Mouse (Mus musculus) stomach, embryonic 15.5 days (tissue): Measurements from ENCODE around the gene Sf1. TPM values are rescaled to one million over a fixed set of nuclear protein-coding genes. Genes with fewer than 3 reads are reported as not detected.

Experiments used
- ATAC-seq: fragments of 200-750 bp; cut with Nextera tagmentation; 2 replicates; pipeline ENCODE4 v1.8.0; 2017; ENCODE audit warnings: low read depth, moderate number of reproducible peaks, moderate TSS enrichment; ENCODE audit not compliant: insufficient read depth, low FRiP score
- H3K27ac ChIP-seq: fragments of 300-500 bp; sonication (generic); 2 replicates; pipeline ENCODE4 v1.5.1; 2015; ENCODE audit warnings: mild to moderate bottlenecking, inconsistent platforms
- H3K27me3 ChIP-seq: fragments of 300-500 bp; sonication (generic); replicated peaks from 2 replicates; pipeline ENCODE4 v1.6.1; 2015; ENCODE audit warnings: inconsistent platforms
- H3K36me3 ChIP-seq: fragments of 300-500 bp; sonication (generic); 2 replicates; pipeline ENCODE4 v1.6.1; 2015; ENCODE audit warnings: inconsistent platforms
- H3K4me1 ChIP-seq: fragments of 300-500 bp; sonication (generic); 2 replicates; pipeline ENCODE4 v1.6.1; 2015; ENCODE audit warnings: inconsistent platforms
- H3K4me2 ChIP-seq: fragments of 300-500 bp; sonication (generic); 2 replicates; pipeline ENCODE4 v1.6.1; 2015; ENCODE audit warnings: mild to moderate bottlenecking, inconsistent platforms
- H3K4me3 ChIP-seq: fragments of 300-500 bp; sonication (generic); replicated peaks from 2 replicates; pipeline ENCODE4 v1.5.1; 2015; ENCODE audit warnings: inconsistent platforms
- H3K9ac ChIP-seq: fragments of 300-500 bp; sonication (generic); 2 replicates; pipeline ENCODE4 v1.6.1; 2015; ENCODE audit warnings: inconsistent platforms
- H3K9me3 ChIP-seq: fragments of 300-500 bp; sonication (generic); 2 replicates; pipeline ENCODE4 v1.6.1; 2016; ENCODE audit warnings: inconsistent platforms
- WGBS: fragments of 180-500 bp; shearing (Covaris S2); methylation state at CpG from one replicate; pipeline ENCODE4 v1.1.7; 2015; 5-methylcytosine and 5-hydroxymethylcytosine counted together
- polyA plus RNA-seq: library from polyadenylated mRNA; unstranded; fragments of >200 nt; fragmentation: Nextera tagmentation; extraction: Ambion mirVana; gene quantifications from 2 replicates; pipeline ENCODE4 v1.2.1, GENCODE M21; 2015

Sf1 gene
- polyA plus RNA-seq, 1 experiment from 2014 or later: 104 TPM

GRCm38 (mm10) chr19:6418233-6418879 is 54.9 kb downstream of the Sf1 start, which contains the start of gene Nrxn2:
Gene Nrxn2 (plus strand): TSS chr19:6418731.
- H3K27me3 ChIP-seq: peaks cover 52% of the 10 kb centered on the region
- no peak within 1 kb of the TSS for H3K9ac ChIP-seq
- H3K4me3 ChIP-seq: peak within 1 kb of the TSS; percentile 46
- H3K4me1 ChIP-seq: peaks cover 17% of the 10 kb centered on the region
- H3K36me3 ChIP-seq: no peaks in the 10 kb centered on the region
- no peak within 1 kb of the TSS for H3K27ac ChIP-seq
- no peaks in the 10 kb centered on the region for H3K9me3 ChIP-seq
- under 1% methylated on average over 33 of the region's 46 CpGs for WGBS
- ATAC-seq: peak; percentile 87
- H3K4me2 ChIP-seq: peak within 1 kb of the TSS; percentile 94

- H3K36me3 ChIP-seq: no peaks in the 10 kb centered on the region
- H3K9me3 ChIP-seq: no peaks in the 10 kb centered on the region
- 8% methylated on average over 23 of the region's 23 CpGs for WGBS
- peak overlapping the region; percentile 94 for H3K4me2 ChIP-seq
- H3K27me3 ChIP-seq: peaks cover 55% of the 10 kb centered on the region
- ATAC-seq: no peak
- H3K4me3 ChIP-seq: peak overlapping the region; percentile 46
- no peak overlapping the region for H3K27ac ChIP-seq
- H3K9ac ChIP-seq: no peak overlapping the region
- peaks cover 17% of the 10 kb centered on the region for H3K4me1 ChIP-seq
Observed at GRCm38 (mm10) chr19:6418984-6419692, 55.6 kb downstream of the Sf1 start.

- Histone ChIP-seq H3K9me3 (no peaks in the 10 kb centered on the region), H3K4me1 (peaks cover 17% of the 10 kb centered on the region), H3K27me3 (peaks cover 62% of the 10 kb centered on the region), H3K4me2 (no peak overlapping the region), H3K27ac (no peak overlapping the region), H3K9ac (no peak overlapping the region), H3K4me3 (no peak overlapping the region), H3K36me3 (no peaks in the 10 kb centered on the region)
- WGBS: 61% methylated on average over 9 of the region's 9 CpGs
- no peak for ATAC-seq
Observed at GRCm38 (mm10) chr19:6419805-6420310, 56.4 kb downstream of the Sf1 start.

GRCm38 (mm10) chr19:6420481-6421210 is 57.2 kb downstream of the Sf1 start:
- Histone ChIP-seq H3K36me3 (no peaks in the 10 kb centered on the region), H3K27me3 (peaks cover 70% of the 10 kb centered on the region), H3K4me3 (no peak overlapping the region), H3K4me2 (no peak overlapping the region), H3K9me3 (no peaks in the 10 kb centered on the region), H3K9ac (no peak overlapping the region), H3K27ac (no peak overlapping the region), H3K4me1 (peaks cover 17% of the 10 kb centered on the region)
- WGBS: 55% methylated on average over 19 of the region's 19 CpGs
- ATAC-seq: no peak

GRCm38 (mm10) chr19:6421211-6421590 is 57.7 kb downstream of the Sf1 start:
- ATAC-seq: no peak
- Histone ChIP-seq H3K27me3 (peaks cover 75% of the 10 kb centered on the region), H3K9me3 (no peaks in the 10 kb centered on the region), H3K4me2 (no peak overlapping the region), H3K27ac (no peak overlapping the region), H3K9ac (no peak overlapping the region), H3K4me3 (no peak overlapping the region), H3K4me1 (peaks cover 15% of the 10 kb centered on the region), H3K36me3 (no peaks in the 10 kb centered on the region)
- 61% methylated on average over 9 of the region's 9 CpGs for WGBS

GRCm38 (mm10) chr19:6422014-6422413 is 58.5 kb downstream of the Sf1 start:
- H3K36me3 ChIP-seq: no peaks in the 10 kb centered on the region
- 68% methylated on average over 7 of the region's 7 CpGs for WGBS
- H3K4me2 ChIP-seq: no peak overlapping the region
- H3K27me3 ChIP-seq: peaks cover 83% of the 10 kb centered on the region
- H3K9ac ChIP-seq: no peak overlapping the region
- H3K9me3 ChIP-seq: no peaks in the 10 kb centered on the region
- H3K4me3 ChIP-seq: no peak overlapping the region
- no peak for ATAC-seq
- no peak overlapping the region for H3K27ac ChIP-seq
- peaks cover 9% of the 10 kb centered on the region for H3K4me1 ChIP-seq

GRCm38 (mm10) chr19:6423241-6423640 is 59.8 kb downstream of the Sf1 start:
- ATAC-seq: no peak
- Histone ChIP-seq H3K27me3 (peaks cover 90% of the 10 kb centered on the region), H3K4me2 (no peak overlapping the region), H3K36me3 (no peaks in the 10 kb centered on the region), H3K4me3 (no peak overlapping the region), H3K27ac (no peak overlapping the region), H3K9me3 (no peaks in the 10 kb centered on the region), H3K9ac (no peak overlapping the region), H3K4me1 (peaks cover 13% of the 10 kb centered on the region)
- WGBS: 79% methylated on average over 16 of the region's 16 CpGs

- Histone ChIP-seq H3K36me3 (no peaks in the 10 kb centered on the region), H3K9me3 (no peaks in the 10 kb centered on the region), H3K4me3 (no peak overlapping the region), H3K9ac (no peak overlapping the region), H3K4me1 (peaks cover 16% of the 10 kb centered on the region), H3K27ac (no peak overlapping the region), H3K27me3 (peaks cover 90% of the 10 kb centered on the region), H3K4me2 (no peak overlapping the region)
- no peak for ATAC-seq
- WGBS: 54% methylated on average over 8 of the region's 8 CpGs
Observed at GRCm38 (mm10) chr19:6424137-6424881, 60.8 kb downstream of the Sf1 start.

GRCm38 (mm10) chr19:6425595-6425994 is 62.1 kb downstream of the Sf1 start:
- Histone ChIP-seq H3K27me3 (peaks cover 90% of the 10 kb centered on the region), H3K4me2 (no peak overlapping the region), H3K9me3 (no peaks in the 10 kb centered on the region), H3K4me1 (peaks cover 16% of the 10 kb centered on the region), H3K9ac (no peak overlapping the region), H3K27ac (no peak overlapping the region), H3K36me3 (no peaks in the 10 kb centered on the region), H3K4me3 (no peak overlapping the region)
- no peak for ATAC-seq
- 40% methylated on average over 5 of the region's 5 CpGs for WGBS

GRCm38 (mm10) chr19:6426703-6427500 is 63.4 kb downstream of the Sf1 start:
- no peak overlapping the region for H3K4me2 ChIP-seq

More at GRCm38 (mm10) chr19:6426703-6427500, 63.4 kb downstream of the Sf1 start:
- WGBS: 22% methylated on average over 13 of the region's 13 CpGs
- Histone ChIP-seq H3K27ac (no peak overlapping the region), H3K4me1 (peaks cover 16% of the 10 kb centered on the region), H3K9ac (no peak overlapping the region), H3K9me3 (no peaks in the 10 kb centered on the region), H3K4me3 (no peak overlapping the region), H3K36me3 (no peaks in the 10 kb centered on the region), H3K27me3 (peaks cover 87% of the 10 kb centered on the region)
- no peak for ATAC-seq
